Mouse (Mus musculus) fibroblast of lung, adult 2 months (primary cell): ENCODE data around the gene Ubqln1.

ENCODE experiments used
- DNase-seq: peaks from one replicate; pipeline ENCODE4 v3.0.0-alpha.2; 2011; ENCODE audit warnings: low read depth

The Ubqln1 gene

DNA sequence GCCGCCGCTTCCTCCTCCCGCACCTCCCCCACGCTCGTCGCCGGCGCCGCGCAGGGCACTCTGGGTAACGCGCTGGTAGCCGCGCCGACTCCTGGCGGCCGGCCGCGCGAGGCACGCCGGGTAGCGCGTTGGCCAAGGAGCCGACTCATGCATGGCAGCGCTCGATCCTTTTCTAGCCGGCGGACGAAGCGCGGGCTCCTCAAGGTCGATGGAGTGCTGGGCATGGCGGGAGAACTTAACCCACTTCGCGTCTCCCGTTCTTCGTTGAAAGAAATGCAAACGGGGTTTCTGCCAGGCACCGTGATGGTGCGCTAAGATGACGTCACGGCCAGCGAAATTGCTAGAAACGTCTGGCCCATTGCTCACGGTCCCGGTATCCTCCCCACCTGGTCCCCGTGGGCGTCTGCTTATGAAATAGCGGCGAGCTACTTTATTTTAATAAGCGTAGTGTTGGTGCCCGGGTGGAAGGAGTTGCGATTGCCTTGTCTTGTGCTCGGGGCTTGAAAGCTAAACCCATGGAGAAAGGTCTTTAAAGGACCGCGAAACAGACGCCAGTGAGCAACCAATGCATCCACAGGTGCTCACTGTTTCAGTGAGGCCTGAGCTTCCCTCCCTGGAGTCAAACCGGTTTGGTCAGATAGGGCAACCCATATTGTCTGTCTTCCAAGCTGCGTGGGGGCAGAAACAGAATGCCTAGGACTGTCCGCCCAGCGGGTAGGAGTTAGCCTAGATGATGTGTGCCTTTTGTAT lies at the start of gene Ubqln1:
Gene Ubqln1, minus strand, starts transcription at position 62 of the 750 bp plus-strand sequence.
- peak; percentile 54 for DNase-seq

DNA sequence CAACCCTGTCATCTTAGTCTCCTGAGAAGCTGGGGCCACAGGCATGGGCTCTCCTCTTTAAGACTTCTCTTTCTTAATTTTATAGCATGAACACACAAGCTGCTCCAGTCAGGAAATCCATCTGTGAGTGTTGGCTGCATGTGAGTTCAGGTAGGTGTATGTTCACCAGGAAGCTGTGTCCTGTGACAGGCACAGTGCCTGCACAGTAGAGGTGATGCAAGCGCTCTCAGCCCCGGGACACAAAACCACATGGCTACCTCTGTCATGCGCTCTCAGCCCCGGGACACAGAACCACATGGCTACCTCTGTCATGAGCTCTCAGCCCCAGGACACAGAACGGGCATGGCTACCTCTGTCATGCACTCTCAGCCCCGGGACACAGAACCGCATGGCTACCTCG lies 48.1 kb upstream of the Ubqln1 start:
- DNase-seq: no peak

DNA sequence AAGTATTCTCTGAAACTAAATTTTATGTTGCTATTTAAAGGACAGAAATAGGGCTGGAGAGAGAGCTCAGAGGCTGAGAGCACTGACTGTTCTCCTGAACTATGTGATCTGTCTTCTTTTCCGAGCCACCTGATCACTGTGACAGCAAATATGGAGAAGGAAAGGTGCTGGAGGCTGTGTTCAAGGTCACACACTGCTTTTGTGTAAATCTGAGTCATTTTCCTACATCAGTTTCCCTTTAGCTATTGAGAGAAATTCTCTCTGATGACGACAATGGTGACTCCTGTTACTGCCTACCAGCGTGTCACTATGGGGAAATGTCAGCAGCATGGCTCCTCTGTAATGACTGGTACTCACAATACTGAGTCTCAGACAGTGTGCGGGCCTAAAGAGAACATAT lies 46.2 kb upstream of the Ubqln1 start:
- DNase-seq: no peak

DNA sequence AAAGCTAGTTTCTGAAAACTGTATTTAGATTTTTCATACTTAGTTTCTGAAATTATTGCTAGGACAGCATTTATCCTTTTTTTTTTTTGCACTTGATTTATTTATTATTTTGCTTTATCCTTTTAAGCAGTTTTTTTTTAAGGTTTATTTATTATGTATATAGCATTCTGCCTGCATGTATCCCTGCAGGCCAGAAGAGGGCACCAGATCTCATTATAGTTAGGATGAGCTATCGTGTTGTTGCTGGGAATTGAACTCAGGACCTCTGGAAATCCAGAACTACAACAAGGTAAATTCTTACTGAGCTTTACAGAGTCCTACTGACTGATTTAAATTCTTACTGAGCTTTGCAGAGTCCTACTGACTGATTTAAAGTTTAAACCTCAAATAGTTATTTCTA lies 37.8 kb upstream of the Ubqln1 start:
- no peak for DNase-seq

DNA sequence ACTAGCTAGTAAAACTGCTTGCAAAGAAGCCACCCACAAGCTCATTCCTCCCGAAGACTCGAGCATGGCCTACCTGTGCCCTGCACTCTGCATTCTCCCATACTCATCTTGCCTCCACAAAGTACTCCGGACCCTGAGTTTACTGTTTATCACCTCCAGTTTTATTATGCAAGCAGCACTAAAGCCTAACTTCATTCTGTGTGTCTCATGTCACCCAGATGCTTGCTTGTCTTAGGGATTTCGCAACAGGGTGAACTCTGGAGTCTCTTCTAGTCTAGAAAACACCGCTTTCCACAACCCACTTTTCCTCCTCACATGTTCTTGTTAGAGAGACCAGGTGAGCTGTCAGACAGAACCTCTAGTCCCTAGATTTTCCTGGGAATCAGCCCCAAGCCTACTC lies 33.5 kb upstream of the Ubqln1 start:
- DNase-seq: no peak

DNA sequence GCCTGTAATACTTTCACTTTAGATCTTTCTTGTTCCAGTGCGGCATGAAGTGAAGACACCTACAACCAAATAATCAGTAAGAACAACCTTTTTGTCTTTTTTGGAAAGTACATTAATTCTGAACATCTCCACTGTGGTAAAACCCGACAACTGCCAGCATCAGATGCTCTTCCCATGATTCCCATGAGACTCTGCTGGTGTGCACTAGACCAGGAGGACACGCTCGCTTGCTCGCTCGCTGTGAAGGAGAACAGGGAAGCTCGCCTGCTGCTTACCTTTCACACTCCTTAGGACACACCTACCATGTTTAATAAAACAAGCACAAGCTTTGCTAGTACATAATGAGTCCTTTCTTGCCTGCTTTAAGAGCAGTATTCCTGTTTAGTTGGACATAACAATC lies 21.1 kb upstream of the Ubqln1 start:
- no peak for DNase-seq

DNA sequence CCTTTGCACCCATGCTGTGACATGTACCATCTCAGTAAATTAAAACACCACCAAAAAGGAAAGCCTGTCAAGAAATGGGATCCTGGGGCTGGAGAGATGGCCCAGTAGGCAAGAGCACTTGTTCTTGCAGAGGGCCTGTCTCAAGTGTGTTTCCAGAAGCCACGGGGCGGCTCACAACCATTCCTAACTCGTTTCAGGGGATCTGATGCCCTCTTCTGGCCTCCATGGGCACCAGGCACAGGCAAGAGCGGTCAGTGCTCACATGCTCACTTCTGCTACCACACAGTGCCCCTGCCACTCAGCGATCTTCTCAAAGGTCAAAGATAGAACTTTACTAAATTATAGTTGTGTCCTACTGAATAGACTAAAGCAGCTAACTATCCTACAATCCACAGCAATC lies 17.2 kb upstream of the Ubqln1 start:
- DNase-seq: peak; percentile 20

DNA sequence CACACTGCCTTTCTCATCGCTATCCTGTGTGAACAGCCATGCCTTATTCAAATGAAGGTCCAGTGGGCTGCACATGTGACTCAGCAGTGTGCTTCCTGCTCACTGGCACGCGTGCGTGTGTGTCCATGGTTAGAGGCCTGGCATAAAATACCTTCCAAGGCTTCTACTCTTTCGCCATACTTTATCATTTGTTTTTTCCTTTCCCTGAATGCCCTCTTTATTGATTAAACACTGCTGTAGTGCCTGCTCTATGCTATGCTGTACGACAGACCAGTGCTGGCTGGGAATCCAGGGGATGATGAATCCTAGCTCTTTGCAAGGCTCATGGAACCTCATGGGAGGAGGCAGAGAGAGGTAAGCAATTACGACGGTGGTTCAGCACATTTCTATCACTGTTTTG lies 16.6 kb upstream of the Ubqln1 start:
- DNase-seq: no peak

DNA sequence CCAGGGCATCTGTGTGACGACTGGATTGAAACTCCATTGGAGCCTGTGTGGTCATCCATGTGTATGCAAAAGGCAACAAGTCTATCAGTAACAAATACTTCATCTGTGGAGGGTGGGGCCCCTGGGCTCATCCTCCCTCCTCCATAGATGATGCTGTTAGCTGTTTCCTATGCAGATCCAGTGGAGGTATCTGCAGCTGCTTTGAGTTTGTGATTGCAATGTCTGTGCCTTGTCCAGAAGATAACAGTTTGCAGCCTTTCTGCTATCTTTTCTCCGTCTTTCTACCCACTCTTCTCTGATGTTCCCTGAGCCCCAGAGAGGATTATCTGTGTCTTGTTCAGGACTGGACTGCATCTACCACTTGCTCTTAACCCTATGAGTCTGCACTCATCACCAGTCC lies 13.2 kb upstream of the Ubqln1 start:
- no peak for DNase-seq

DNA sequence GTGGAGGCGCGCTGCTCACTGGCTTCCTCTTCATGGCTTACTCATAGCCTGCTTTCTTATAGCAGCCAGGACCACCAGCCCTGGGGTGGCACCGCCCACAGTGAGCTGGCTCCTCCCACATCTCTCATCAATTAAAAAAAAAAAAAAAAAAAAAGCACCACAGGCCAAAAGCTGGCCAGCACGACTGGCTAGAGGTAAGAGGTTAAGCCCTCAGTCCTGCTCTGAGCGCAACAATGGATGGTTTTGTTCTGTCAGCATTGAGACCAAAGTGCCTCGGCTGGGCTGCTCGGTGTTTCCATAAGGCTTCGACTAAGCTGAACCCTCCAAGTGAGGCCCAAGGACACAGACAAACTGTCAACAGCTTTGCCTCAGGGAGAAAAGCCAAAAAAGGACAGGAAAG lies 10.2 kb upstream of the Ubqln1 start:
- DNase-seq: no peak

DNA sequence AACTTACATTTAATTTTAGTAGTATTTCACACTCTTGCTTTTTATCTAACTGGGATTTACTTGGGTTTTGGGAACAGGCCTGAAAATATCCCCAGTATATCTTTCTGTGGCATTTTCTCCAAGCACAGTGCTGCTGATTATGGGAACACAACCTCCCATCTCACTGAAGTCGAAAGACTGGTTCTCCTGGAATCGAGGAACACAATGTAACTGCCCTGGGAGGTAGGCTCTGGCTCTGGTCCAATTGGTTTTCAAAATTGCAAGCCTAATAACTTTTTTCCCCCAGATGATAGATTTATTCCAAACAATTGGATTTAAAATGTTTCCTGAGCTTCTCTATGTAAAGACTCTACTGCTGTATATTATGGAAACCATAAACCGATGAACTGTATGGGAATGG lies 4.8 kb upstream of the Ubqln1 start:
- DNase-seq: no peak

DNA sequence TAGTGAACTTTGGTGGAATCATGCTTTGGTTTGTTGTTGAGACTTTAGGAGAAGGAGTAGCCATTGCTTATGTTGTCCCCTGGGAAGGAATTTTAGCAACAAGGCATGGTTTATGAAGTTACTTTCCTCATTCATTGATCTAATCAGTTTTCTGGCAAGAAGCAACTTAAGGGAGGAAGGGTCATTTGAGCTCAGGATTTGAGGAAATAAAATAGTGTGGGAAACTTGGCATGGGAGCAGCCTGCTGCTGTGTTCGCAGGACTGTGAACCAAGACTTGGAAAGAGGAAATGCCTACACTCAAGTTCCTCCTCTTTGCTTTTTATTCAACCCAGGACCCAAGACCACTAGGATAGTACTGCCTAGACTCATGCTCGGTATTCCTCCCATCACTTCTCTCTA lies 2.1 kb upstream of the Ubqln1 start:
- DNase-seq: no peak

DNA sequence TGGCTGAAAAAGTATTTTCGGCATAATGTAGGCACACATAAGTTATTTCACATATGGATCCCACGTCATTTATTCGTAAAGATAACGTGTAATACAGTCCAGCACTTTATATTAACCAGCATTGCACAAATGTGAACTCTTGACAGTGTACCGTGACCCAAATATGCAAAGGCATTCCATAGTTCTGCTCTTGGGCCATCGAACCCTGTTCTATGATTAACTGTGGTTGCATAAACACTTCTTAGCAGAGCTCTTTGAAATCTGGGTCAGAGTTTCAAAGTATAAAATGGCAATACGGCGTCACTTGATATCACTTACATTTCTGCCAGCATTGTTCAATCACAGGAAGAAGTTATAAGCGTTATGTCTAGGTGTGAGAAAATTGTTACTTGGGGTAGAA lies 942 bp upstream of the Ubqln1 start:
- DNase-seq: no peak

DNA sequence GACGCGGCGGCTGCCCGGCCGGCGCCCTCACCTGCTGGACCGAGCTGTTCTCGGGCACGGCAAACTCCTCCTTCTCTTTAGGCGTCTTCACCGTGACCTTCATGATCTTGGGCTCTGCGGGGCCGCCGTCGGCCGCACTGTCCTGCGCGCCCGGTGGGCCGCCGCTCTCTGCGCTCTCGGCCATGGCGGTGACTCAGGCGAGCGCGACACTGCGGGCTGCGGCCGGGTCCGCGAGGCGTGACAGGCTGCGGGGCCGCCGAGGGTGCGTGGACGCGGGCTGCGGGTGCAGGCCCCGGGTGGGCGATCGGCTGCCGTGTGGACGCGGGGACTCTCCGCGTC lies 231 bp downstream of the Ubqln1 start:
- DNase-seq: no peak

DNA sequence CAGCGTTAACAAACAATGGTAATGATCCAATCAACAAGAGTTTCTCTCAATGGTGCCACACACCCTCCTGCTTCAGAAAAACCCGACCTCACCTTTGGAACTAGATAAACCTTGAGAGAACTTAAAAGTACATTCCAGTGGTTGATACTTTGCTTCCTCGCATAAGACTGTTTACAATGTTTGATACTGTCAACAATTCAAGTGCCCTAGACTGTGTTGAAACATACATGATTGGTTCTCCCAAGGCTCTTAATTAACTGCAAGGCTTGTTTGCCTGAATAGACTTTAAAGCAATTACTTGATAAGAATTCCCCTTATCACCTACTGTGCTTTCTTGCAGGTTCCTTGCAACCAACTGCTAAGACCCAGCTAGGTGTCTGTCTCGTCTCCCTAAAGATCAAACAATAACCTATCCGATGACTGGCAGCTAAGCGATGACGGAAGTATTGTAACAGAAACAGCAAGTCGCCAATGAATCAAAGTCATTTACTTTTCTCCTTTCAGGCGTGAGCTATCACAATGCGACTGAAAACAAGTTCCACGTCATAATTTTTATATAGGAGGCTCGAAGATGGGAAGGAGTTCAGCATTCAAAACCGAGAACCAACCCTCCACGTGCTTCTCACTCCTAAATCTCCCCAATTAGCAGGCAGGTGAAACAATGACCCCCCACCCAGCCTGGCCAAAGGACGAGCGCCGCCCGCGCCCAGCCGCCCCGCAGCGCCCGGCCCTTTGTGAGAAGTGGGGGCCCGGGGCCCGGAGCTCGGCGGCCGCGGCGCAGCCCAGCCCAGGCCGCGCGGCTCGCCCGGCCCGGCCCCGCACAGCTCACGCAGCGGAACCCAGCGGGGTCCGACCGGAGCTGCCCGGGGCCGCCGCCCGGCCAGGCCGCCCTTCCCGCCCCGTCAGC lies 854 bp downstream of the Ubqln1 start:
- no peak for DNase-seq

DNA sequence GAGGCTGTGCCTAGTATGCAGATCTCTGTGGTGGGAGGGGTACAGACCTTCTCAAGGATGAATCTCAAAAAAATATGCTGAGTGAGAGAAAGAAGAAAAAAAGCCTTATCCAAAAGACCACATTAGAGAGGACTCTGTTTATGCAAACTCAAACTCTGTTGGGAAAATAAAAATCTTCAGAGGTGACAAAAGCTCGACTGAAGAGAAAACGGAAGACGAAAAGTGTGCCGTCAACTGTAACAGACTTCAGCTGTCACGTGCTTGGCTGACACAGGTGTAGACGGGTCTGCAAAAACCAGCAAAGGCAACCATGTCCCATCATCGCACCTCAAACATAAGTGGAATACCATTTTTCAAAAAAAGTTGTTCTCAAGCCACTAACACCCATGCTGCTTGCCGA lies 1.7 kb downstream of the Ubqln1 start:
- no peak for DNase-seq

DNA sequence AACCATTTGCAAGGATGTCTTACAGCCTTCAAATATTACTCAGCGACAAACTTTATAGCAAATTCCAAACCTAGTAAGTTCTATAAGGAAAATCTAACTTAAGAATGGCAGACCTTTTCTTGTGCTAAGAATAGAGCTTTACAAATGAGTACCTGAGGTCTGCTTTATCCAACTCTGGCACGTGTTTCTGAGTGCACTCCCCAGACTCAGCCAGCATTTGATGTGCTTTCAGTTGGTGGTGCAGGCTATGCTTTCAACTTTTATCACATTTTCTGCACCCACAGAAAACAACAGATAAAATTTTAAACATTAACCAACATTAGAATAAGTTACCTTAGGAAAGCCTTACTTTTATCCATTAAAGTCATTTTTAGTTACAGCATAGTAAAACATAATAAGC lies 2.9 kb downstream of the Ubqln1 start:
- no peak for DNase-seq

DNA sequence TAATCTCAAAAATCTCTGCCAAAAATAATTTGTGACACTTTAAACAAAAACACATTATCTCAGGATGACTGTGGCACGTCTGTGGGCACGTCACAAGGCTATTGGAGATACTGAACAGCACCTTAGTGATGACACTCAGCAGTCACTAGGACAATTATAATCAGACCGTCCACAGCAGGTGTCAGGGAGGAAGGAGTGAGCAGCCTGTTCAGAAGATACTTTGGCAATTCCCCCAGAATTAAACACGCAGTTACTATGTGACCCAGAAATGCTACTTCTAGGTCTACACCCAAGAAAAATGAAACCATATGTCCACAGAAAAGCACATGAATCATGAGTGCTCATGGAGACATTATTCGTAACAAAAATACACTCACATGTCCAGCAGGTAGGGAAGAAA lies 5.0 kb downstream of the Ubqln1 start:
- peak; percentile 10 for DNase-seq

DNA sequence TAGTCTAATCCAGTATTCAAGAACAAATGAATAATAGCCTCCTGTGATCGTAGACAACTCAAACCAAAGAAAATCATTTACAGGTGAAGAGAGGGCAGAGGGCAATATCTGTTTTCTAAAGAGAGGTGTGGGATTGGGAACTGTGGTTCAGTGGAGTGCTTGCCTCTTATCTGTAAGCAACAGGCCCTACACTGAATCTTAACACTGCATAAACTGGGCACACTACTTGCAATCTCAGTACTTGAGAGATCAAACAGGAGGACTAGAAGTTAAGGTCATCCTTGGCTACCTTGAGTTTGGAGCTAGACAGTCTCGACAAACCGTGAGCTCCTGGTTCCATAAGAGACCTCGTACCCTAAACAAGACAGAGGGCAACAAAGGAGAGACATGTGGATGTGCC lies 9.4 kb downstream of the Ubqln1 start:
- DNase-seq: no peak

DNA sequence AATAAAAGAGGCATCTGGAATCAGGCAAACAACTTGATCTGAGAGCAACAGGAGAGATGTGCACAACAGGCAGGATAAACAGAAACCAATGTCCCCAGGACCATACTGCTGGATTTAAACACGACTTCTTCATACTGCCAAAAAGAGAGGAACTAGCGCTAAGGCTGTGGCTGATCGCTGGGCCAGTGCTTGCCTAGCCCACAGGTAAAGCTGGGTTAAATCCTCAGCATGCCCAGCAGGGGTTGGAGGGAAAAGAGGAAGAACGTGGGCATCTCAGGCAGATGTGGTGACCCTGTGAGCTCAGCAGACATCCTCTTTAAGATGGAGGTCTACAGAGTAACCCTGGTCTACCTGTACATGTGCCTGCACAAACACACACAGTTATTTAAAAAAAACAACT lies 10.5 kb downstream of the Ubqln1 start:
- DNase-seq: no peak

DNA sequence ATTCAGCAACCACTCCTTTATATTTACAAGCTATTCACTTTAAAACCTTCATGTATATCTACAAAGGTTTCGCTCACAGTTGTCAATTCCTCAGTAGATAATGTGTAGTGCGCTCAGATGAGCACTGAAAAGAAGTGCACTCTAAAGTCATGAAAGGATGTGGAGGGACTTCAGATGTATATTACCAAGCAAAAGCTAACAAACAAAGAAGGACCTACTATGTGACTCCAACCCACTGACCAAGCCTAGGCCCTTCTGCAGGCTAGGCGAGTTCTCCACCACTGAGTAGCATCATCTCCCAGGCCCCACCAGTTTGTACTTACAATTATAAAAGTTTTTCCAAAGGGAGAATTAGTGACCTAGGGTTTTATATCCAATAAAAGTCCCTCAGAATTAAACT lies 11.3 kb downstream of the Ubqln1 start:
- DNase-seq: no peak

DNA sequence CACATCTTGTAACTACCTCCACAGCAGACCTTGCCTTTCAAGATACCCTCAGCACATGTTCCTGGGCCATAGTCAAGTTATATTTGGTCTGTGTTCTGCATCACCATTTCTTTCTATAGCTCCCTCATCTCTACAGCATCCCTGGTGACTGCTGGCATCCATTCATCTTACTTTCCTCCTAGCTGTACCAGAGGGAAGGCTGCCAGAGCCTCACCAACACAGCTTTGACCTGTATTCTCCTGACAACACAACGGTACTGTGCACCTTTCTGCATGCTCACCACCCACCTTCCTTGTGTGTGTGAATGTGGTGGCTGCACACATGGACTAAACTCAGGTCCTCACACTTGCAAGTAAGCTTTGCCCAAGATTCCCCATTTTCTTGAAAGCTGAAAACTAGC lies 12.6 kb downstream of the Ubqln1 start:
- no peak for DNase-seq

DNA sequence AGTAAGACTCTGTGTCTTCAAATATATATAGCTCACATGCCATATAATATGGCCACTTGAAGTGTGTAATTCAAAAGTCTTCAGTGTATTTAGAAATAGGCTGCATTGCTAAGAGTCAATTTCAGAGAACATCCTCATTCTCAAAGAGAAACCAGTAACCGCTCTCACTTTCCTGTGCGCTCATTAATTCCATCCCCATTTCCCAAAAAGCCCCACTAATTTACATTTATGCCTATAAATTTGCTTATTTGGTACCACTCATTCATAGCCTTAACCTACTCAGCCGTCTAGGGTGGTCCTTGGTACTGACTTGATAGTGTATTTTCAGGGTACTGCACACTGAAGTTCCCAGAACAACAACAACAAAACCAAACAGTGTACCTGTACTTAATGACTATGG lies 13.5 kb downstream of the Ubqln1 start:
- no peak for DNase-seq

DNA sequence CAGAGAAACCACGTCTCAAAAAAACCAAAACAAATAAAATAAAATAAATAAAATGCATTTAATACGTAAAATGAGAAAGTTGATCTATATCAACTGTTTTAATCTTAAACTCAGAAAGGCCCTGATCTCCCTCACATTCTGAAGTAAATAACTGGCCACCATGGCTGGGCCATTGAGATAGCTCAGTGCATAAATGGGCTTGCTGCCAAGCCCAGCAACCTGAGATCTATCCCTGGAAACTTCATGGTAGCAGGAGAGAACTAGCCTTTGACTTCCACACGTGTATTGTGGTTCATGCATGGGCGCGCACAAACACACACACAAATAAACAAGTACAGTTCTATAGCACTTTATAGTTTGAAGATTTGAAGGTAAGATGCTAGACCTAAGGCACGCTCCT lies 14.1 kb downstream of the Ubqln1 start:
- no peak for DNase-seq
